Mouse (Mus musculus) neural tube, embryonic 14.5 days (tissue): ENCODE data around the gene Galnt12. TPM values are rescaled to one million over a fixed set of nuclear protein-coding genes. Genes with fewer than 3 reads are reported as not detected.

Experiments used
- ATAC-seq: fragments of 200-750 bp; cut with Nextera tagmentation; 2 replicates; pipeline ENCODE4 v1.8.0; 2017; ENCODE audit warnings: low read depth, mild to moderate bottlenecking, moderate TSS enrichment, moderate library complexity
- H3K27ac ChIP-seq: fragments of 300-500 bp; sonication (generic); 2 replicates; pipeline ENCODE4 v1.5.1; 2014; ENCODE audit warnings: low read depth, mild to moderate bottlenecking, control low read depth, low read length, moderate library complexity, mixed read lengths
- H3K27me3 ChIP-seq: fragments of 300-500 bp; sonication (generic); 2 replicates; pipeline ENCODE4 v1.6.1; 2014; ENCODE audit warnings: low read length; ENCODE audit not compliant: control insufficient read depth, insufficient read depth
- H3K36me3 ChIP-seq: fragments of 300-500 bp; sonication (generic); 2 replicates; pipeline ENCODE4 v1.6.1; 2014; ENCODE audit warnings: low read length, mixed read lengths; ENCODE audit not compliant: control insufficient read depth, insufficient read depth
- H3K4me1 ChIP-seq: fragments of 300-500 bp; sonication (generic); 2 replicates; pipeline ENCODE4 v1.6.1; 2014; ENCODE audit warnings: low read length; ENCODE audit not compliant: control insufficient read depth, insufficient read depth
- H3K4me2 ChIP-seq: fragments of 300-500 bp; sonication (generic); 2 replicates; pipeline ENCODE4 v1.6.1; 2014; ENCODE audit warnings: mild to moderate bottlenecking, low read depth, low read length, control low read depth
- H3K4me3 ChIP-seq: fragments of 300-500 bp; sonication (generic); 2 replicates; pipeline ENCODE4 v1.5.1; 2014; ENCODE audit warnings: low read depth, low read length, control low read depth, mixed read lengths
- H3K9ac ChIP-seq: fragments of 300-500 bp; sonication (generic); replicated peaks from 2 replicates; pipeline ENCODE4 v1.6.1; 2014; ENCODE audit warnings: low read depth, mild to moderate bottlenecking, control low read depth, low read length, mixed read lengths
- H3K9me3 ChIP-seq: fragments of 300-500 bp; sonication (generic); 2 replicates; pipeline ENCODE4 v1.6.1; 2016; ENCODE audit warnings: low read length; ENCODE audit not compliant: control insufficient read depth
- WGBS: fragments of 180-500 bp; shearing (Covaris S2); extraction: QIAGEN DNeasy Blood & Tissue Kit; methylation state at CpG from one replicate; pipeline ENCODE4 v1.1.7; 2014; 5-methylcytosine and 5-hydroxymethylcytosine counted together
- polyA plus RNA-seq: library from polyadenylated mRNA; unstranded; fragments of >200 nt; fragmentation: Nextera tagmentation; extraction: Ambion mirVana; gene quantifications from 2 replicates; pipeline ENCODE4 v1.2.1, GENCODE M21; 2014

Galnt12 gene
- polyA plus RNA-seq, 1 experiment from 2014 or later, result 0.58 TPM

DNA sequence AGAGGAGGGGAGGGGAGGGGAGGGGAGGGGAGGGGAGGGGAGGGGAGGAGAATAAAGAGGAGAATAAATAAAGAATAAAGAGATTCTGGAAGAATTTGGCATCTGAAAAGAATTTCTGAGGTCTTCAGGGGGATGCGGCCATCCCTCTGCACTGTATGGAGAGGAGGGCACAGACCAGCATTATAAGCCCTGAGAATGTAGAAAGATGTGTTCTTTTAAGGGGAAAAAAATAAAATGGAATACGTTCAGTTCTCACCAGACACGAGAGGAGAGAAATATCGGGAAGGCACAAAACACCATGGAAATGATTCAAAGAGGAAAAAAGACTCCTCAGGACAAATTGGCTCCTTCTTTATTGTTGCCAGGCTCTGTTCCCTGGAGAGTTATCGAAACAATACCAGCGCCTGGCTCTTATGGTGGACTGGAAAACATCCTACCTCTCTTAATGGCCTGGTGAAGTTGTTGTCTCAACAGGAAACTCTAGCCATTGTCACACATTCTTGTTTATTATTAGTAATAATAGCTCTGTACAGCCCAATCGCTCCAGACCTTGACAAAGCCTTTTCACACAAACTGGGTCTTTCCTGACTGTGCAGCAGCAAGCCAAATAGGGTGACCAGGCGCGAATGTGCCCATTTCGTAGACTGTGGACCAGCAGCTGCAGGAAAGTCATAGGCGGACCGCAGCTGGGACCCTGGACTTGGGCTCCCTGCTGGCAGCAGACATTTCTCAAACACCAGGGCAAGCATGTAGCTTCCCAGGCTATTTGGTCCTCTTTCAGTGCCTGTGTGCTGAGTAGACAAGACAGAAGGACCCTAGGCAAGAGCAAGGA, 70.3 kb downstream of the Galnt12 start:
- 37% methylated on average over 12 of the region's 12 CpGs for WGBS
- Histone ChIP-seq H3K27me3 (no peaks in the 10 kb centered on the region), H3K4me2 (no peak overlapping the region), H3K9ac (no peak overlapping the region), H3K27ac (no peak overlapping the region), H3K4me1 (peaks cover 4% of the 10 kb centered on the region; the same call in 1 of the 2 replicates), H3K9me3 (no peaks in the 10 kb centered on the region), H3K36me3 (no peaks in the 10 kb centered on the region), H3K4me3 (no peak overlapping the region)
- no peak for ATAC-seq

DNA sequence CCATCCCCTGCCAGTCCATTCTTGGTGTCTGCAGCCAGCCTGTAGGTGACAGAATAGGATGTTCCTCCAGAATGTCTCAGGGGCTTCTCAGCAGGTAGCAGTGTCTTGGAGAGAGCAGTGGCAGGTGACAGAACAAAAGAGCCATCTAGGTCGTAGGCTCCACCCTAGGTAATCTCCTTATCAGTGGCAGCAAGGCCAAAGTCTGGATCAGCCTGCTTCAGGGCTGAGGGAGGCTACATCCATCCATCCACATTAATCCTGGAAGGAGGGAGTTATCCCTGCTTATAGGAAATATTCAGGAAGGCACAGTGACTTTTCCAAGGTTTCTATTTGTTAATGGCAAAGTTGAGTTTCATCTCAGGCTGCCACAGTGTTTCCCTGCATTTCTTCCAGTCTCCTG, 80.6 kb downstream of the Galnt12 start:
- no peaks in the 10 kb centered on the region for H3K9me3 ChIP-seq
- WGBS, result 30% methylated on average over 1 of the region's 1 CpGs
- ATAC-seq, result no peak

More for the DNA sequence above, 80.6 kb downstream of the Galnt12 start:
- Histone ChIP-seq H3K4me2 (no peak overlapping the region), H3K27me3 (no peaks in the 10 kb centered on the region), H3K27ac (no peak overlapping the region), H3K36me3 (no peaks in the 10 kb centered on the region), H3K4me1 (no peaks in the 10 kb centered on the region), H3K9ac (no peak overlapping the region), H3K4me3 (no peak overlapping the region)

Other genes starting within 250 kb of the Galnt12 start
- gene Gabbr2, start 100.0 kb upstream of the Galnt12 start, polyA plus RNA-seq, result 12.2 and 16.4 TPM in 2 replicates
- 3.6 and 5.3 TPM in 2 replicates for gene Anks6, start 34.5 kb upstream of the Galnt12 start, polyA plus RNA-seq
- 2.0 and 6.0 TPM in 2 replicates for gene Col15a1, start 116.3 kb downstream of the Galnt12 start, polyA plus RNA-seq